Mouse (Mus musculus) lung, postnatal 10 days (tissue): Measurements from ENCODE around the gene Dusp3.
A peak's percentile ranks its signal among the peaks of the same experiment; 100 is the strongest.
"Not testable (repeated sequence)": the region's sequence is repeated elsewhere in the genome, so short reads cannot be mapped to it uniquely, and the experiment has no call there.

ENCODE experiments used
- DNase-seq: peaks from one replicate; pipeline ENCODE4 v3.0.0; 2021

Dusp3 gene

DNA sequence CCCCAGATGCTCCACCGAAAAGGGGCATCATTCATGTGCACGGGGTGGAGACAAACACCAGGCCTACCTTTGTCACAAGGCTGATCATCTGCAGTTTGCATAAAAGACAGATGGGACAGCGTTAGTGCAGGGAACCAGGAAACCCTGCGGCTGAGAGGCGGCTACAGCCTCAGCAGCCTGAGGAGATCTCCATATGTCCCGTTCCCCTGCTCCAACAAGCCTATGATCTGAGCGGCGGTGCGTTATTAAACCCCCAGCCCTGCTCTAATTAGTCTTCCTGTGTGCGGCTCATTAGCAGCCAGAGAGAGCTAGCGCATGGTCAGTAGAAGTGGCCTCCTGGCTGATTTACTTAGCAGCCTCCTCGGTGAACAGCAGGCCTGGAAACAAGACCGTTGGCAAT is 23.3 kb upstream of the Dusp3 start:
- DNase-seq: no peak

- peak; percentile 61 for DNase-seq
Measured at GRCm38 (mm10) chr11:102008954-102009637, 22.3 kb upstream of the Dusp3 start.

GRCm38 (mm10) chr11:102008372-102008771 is 21.6 kb upstream of the Dusp3 start:
- no peak for DNase-seq

DNA sequence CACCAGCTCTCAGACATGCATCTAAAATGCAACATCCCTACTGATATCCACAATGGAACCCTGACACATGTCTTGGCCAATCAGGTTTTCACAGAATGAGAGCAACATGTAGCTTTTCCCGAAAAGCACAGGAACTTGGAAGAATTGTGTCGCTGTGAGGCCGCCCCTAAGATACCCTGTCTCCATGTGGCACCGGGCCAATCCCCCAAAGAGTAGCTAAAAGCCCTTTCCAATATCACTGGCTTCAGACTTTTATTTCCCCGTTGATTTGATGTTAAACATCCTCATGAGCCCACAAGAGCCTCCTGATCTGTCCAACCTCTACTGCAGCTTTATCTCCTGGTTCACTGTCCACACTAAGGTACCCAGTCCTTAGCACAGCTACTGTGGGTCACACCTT is 19.9 kb upstream of the Dusp3 start:
- DNase-seq: no peak

DNA sequence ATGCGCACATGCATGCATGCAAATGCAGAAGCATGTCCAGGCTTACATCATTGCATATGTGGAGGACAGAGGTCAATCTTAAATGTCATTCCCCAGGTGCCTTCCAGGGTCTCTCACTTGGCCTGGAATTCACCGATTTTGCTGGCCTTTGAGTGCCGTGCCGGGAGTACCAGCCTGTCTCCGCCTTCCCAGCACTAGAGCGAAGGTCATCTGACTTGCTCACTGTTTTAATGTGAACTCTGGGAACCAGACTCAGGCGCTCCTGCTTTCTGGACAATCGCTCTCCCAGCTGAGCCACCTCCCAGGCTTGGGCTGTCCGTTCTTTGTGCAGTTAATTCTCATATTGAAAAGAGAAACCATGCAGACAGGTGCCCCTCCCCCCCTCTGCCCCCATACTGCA is 19.5 kb upstream of the Dusp3 start:
- DNase-seq: no peak

- DNase-seq: no peak
Measured at GRCm38 (mm10) chr11:102004251-102004650, 17.4 kb upstream of the Dusp3 start.

- no peak for DNase-seq
Measured at GRCm38 (mm10) chr11:101999466-101999865, 12.7 kb upstream of the Dusp3 start.

- peak; percentile 49 for DNase-seq
Measured at GRCm38 (mm10) chr11:101998258-101998657, 11.4 kb upstream of the Dusp3 start.

DNA sequence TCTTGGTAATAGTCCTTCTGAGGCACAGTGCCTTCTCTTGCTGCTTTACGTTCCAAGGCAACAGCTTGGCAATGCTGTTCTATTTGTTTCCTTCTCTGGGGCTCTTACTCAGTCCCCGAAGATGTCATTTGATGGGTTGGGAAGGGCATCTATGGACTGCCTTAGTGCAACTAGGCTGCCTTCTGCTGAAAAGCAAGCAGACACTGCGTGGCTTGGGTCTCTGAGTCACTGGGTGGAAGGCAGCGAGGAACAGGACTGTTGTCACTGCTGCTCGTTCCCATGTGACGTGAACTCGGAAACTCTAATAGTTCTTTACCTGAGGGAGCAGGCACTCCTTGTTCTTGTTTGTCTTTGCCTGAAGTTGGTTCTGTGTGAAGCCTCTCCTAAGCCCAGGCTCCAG is 9.1 kb upstream of the Dusp3 start:
- no peak for DNase-seq

GRCm38 (mm10) chr11:101994100-101994499 is 7.3 kb upstream of the Dusp3 start:
- DNase-seq: no peak

DNA sequence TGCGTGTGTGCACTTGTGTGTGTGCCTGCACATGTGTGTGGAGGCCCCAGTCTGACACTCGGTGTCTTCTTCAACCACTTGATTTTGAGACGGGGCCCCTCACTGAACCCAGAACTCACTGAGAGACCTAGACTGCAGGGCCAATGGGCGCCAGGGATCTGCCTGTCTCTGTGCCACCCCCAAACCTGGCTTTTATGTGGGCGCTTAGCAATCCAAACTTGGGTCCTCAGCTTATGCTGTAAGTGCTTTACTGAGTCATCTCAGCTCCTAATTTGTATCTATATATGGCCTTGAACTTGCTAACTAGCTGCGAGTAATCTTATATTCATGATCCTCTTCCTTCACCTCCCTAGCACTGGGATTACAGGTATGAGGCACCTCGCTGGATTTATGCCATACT is 5.6 kb upstream of the Dusp3 start:
- DNase-seq: no peak

GRCm38 (mm10) chr11:101991813-101992212 is 5.0 kb upstream of the Dusp3 start:
- DNase-seq: no peak

GRCm38 (mm10) chr11:101990244-101990643 is 3.4 kb upstream of the Dusp3 start:
- no peak for DNase-seq

DNA sequence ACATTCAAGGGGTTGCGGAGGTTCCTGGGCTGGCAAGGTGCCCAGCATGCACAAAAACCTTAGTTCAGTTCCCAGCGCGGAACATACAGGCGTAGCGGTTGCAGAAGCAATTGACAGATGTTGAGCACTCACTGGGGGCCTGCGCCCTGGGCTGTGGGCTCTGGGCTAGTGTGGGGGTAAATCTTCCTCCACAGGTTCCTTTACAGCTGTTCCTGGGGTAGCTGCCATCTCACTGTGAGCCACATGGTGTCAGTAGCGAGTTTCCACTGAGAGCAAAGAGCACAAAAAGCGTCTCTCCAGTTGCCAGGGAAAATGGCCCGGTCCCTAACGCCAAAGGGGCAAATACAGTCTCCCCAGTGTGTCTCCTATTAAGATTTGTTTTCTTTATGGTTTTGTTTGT is 823 bp downstream of the Dusp3 start:
- peak; percentile 94 for DNase-seq

DNA sequence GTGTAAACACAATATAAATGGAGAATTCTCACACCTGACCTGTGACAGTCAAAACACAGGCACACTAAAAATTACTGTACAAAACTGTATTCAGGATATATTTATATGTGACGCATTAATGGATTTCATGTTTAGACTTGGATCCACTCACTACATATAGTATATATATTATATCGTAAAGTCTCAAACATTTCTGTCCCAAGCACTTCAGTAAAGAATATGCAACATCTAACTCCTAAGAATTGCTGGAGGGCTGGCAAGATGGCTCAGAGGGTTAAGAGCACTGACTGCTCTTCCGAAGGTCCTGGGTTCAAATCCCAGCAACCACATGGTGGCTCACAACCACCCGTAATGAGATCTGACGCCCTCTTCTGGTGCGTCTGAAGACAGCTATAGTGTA is 1.4 kb downstream of the Dusp3 start:
- DNase-seq: not testable (repeated sequence)

- DNase-seq: peak; percentile 98
Measured at GRCm38 (mm10) chr11:101984054-101985025, 2.5 kb downstream of the Dusp3 start, which contains the start of gene Cfap97d1. Cfap97d1 (plus strand) TSS chr11:101984279.

DNA sequence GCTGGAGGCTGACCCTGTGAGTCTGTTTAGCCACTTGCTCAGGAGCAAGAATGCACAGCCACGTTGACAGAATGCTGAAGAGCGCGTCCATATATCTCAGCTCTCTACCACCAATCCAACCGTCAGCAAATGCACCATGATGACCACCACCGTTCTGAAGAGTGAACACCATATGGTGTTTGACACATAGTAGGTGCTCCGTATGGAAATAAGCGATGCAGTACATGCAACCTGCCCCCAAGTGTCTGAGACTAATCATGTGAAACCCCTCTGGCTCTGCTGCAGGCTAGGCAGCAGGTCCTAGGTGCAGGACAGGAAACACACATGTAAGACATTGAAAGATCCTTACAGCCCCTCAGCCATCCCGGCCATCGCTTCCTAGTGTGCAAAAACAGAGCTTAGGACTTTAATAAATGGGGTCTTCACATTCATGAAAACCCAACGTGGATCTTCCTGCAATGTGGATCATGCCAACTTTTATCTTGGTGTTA is 3.3 kb downstream of the Dusp3 start:
- no peak for DNase-seq

DNA sequence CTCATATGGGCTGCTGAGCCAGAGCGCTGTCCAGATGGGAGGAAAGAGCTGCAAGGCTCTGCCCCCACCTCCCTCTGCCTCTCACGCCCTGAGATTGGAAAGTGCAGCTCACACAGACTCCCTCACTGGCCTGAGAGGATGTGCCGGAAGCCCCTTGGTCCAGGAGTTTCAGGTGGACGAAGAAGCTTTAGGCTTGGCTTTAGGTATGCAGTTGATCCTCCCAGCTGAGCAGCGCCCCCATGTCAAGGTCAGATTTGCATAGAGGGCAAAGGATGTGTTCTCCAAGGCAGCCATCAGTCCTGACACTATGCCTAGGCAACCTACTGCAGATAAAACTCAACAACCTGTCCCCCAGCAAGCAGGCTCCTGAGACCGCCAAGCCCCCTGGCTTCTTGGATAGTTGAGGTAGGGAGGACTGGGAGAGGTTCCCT is 3.8 kb downstream of the Dusp3 start:
- no peak for DNase-seq

DNA sequence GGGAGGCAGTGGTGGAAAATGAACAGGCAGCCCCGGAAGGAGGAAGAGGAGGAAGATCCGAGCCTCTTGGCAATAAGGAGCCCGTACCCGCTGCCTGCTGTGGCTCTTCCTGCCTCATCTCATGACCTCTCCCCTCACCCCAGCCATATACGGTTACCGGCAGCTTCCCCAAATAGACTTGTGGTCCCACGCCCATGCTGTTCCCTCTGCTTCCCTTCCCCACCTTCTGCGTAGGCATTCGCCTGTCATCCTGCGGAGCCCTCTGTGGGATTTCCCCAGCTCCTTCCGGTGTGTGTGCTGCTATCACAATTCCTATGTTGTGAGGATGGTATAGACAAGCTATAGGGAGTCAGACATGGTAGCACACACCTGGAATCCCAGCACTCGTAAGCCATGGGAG is 5.0 kb downstream of the Dusp3 start:
- DNase-seq: peak; percentile 64

- DNase-seq: no peak
Measured at GRCm38 (mm10) chr11:101980603-101981157, 6.1 kb downstream of the Dusp3 start.

DNA sequence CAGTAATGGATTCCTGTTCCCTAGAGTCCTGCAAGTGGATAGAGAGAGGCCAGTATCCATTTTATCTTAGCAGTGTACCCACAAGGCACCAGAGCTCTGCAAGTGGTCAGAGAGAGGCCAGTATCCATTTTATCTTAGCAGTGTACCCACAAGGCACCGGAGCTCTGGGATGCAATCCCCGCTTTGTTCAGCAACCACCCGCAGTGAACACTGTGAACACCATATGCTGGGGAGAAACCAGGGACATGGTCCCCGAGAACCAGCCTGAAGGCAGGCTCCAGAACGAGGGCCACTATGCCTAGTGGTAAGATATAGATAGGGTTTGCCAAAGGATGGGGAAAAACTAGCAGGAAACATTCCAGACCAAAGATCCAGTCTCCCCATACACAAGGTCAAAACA is 7.7 kb downstream of the Dusp3 start:
- DNase-seq: no peak

- no peak for DNase-seq
Measured at GRCm38 (mm10) chr11:101976949-101977348, 9.9 kb downstream of the Dusp3 start.

GRCm38 (mm10) chr11:101974923-101975322 is 11.9 kb downstream of the Dusp3 start:
- DNase-seq: peak; percentile 53

DNA sequence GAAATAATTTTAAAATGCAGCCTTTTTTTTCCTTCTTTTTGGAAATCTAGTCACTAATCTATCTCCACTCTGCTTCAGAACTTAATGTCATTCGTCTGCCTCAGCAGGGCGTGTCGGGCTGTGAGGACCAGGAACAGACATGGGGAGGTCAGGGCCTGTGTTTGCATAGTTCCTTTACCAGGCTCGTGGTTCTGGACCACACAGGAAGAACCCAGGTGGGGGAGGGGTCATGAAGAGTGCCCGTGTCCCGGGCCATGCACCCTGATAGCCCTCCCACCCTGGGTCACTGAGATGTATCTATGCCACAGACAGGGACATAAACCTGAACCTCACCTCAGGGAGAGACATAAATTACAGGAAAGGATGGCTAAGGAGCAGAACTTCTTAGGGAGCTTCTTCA is 12.6 kb downstream of the Dusp3 start:
- DNase-seq: no peak
